Mouse (Mus musculus): ENCODE measurements around the gene Slc39a13. TPM values are rescaled to one million over a fixed set of nuclear protein-coding genes. Genes with fewer than 3 reads are reported as not detected.
"Not testable (repeated sequence)": the region's sequence is repeated elsewhere in the genome, so short reads cannot be mapped to it uniquely, and the experiment has no call there.

Gene Slc39a13
- total RNA-seq (2021): 10 to 100 TPM; 27.6 to 36.6 TPM

DNA sequence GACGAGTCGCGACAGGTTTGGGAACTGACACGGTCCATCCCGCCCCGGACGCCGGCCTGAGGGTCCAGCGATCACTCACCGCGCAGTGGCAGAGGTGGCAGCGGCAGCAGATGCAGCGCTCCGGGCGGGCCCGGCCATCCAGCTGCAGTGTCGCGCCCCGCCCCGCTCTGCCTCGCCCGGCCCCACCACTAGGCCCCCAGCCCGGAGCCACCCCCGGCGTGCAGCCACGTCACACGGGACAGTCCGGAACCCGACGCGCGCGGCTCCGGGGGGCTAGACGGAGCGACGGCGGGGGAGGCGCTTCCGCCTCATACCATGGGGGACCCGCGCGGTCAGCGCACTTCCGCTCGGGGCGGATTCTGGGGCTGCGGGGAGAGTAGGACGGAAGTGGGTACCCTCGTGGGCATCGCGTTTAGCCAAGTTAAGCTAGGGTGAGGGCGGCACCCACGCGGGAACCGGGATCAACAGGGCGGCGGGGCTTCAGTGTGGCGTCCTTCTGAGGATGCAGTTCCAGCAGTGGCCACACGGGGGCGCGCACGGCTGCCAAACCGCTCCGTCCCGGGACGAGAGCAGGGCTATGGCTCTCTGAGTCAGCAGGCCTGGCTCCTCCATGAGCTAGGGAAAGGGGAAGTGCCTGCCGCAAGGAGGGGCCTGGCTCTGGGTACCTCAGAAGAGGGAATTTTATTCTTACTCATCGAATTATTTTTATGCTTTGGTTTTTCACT lies at the start of gene Slc39a13:
Gene Slc39a13, minus strand, starts transcription at position 342 of the 725 bp plus-strand sequence.
- peak; percentile 94 to 95 for DNase-seq (ENCODE audit: low spot score in 2 of 2)
- intact Hi-C loops (cut with DNase I): loop anchor here (1.0 kb wide), 1 partner anchor 31 kb away; no protein-coding TSS in a partner anchor

- intact Hi-C loops (cut with DNase I): loop anchor here (5.0 kb wide), 1 partner anchor 63 kb away; the partner anchor contains the start of gene Madd
- no peak for DNase-seq (ENCODE audit: low spot score in 2 of 2)
These were observed 49.3 kb upstream of the Slc39a13 start for GRCm38 (mm10) chr2:91119551-91119950.

DNA sequence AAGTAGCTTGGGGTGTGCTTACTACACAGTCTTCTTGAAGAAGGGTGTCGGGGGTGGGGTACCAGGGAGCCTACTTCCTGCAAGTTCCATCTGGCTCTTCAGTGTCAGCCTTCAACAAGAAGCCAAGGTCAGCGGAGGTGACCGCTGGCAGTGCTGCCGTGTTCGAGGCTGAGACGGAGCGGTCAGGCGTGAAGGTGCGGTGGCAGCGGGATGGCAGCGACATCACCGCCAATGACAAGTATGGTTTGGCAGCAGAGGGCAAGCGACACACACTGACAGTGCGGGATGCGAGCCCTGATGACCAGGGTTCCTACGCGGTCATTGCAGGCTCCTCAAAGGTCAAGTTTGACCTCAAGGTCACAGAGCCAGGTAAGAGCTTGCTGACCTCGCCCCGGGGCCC lies 48.8 kb upstream of the Slc39a13 start:
- intact Hi-C loops (cut with DNase I): loop anchor here (5.0 kb wide), 1 partner anchor 63 kb away; the partner anchor contains the start of gene Madd
- no peak for DNase-seq (ENCODE audit: low spot score in 2 of 2)

DNA sequence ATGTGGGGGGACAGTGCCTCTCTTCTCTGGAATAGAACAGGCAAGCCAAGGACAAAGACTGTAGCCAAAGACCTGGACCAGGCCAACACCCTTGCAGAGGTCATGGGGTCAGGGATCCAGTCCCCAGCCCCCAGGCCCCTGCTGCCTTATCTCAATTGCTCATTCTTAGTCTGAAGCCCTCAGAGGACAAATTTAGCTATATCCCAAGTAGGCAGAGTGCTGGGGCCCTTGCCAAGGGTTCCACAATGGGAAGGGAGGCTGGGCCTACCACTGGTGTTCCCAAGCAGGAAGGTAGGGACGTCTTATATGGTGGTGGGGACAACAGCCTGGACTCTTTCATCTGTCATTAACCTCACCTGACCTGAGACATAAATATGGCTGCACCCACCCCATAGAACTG lies 48.4 kb upstream of the Slc39a13 start:
- no peak for DNase-seq (ENCODE audit: low spot score in 2 of 2)
- intact Hi-C loops (cut with DNase I): loop anchor here (5.0 kb wide), 1 partner anchor 64 kb away; the partner anchor contains the start of gene Madd

DNA sequence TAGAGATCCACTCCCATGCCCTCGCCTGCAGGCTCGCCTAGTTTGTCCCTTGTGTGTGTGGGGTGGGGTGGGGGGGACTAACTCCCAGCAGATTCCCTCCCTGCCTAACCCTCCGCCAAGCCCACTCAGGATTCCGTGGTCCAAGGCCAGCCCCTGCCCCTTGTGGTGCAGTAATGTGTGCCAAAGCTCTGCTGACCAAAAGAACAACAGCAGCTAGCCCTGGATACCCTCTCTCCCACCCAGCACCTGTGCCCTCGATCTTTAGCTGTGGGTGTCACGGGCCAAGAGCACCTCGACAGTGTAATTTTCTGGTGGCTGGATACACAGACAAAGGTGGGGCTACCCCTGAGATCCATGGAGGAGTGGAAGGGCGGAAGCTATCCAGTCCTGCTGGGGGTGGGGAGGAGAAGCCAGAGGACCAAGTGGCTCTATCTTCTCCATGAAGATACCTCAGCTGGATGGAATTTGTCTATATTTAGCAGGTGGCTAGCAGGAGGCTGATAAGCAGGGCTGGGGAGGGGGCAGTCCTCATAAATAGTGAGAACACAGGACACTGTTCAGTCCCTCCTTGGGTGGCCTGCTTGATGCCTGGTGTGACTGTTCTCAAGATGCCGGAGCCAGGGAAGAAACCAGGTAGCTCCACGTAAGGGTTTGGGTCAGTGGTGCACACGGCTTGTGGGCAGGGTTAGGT lies 47.5 kb upstream of the Slc39a13 start, which contains the start of gene Mybpc3:
Gene Mybpc3, plus strand, starts transcription at position 560 of the 691 bp plus-strand sequence.
- intact Hi-C loops (cut with DNase I): loop anchor here (5.0 kb wide), 1 partner anchor 65 kb away; the partner anchor contains the start of gene Madd
- DNase-seq (ENCODE audit: low spot score in 2 of 2): no peak

DNA sequence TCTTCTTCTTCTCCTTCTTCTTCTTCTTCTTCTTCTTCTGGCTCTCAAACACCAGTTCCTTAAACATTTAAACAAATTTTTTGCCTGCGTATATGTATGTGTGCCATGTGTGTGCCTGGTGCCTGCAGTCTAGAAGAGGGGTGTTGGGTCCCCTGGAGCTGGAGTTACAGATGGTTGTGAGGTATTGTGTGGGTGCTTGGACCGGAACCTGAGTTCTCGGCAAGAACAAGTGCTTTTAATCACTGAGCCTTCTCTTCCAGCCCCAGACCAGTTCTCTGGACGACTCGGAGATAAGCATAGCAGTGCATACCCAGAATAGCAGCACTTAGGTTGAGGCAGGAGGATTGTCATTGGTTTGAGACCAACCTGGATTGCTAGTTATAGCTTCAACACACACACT lies 46.6 kb upstream of the Slc39a13 start:
- peak; percentile 24 to 43 for DNase-seq (ENCODE audit: low spot score in 2 of 2)
- intact Hi-C loops (cut with DNase I): loop anchor here (5.0 kb wide), 1 partner anchor 65 kb away; the partner anchor contains the start of gene Madd

- intact Hi-C loops (cut with DNase I): loop anchor here (5.0 kb wide), 1 partner anchor 67 kb away; the partner anchor contains the start of gene Madd
- DNase-seq (ENCODE audit: low spot score in 2 of 2): no peak
These were observed 45.4 kb upstream of the Slc39a13 start for GRCm38 (mm10) chr2:91115578-91115970.

DNA sequence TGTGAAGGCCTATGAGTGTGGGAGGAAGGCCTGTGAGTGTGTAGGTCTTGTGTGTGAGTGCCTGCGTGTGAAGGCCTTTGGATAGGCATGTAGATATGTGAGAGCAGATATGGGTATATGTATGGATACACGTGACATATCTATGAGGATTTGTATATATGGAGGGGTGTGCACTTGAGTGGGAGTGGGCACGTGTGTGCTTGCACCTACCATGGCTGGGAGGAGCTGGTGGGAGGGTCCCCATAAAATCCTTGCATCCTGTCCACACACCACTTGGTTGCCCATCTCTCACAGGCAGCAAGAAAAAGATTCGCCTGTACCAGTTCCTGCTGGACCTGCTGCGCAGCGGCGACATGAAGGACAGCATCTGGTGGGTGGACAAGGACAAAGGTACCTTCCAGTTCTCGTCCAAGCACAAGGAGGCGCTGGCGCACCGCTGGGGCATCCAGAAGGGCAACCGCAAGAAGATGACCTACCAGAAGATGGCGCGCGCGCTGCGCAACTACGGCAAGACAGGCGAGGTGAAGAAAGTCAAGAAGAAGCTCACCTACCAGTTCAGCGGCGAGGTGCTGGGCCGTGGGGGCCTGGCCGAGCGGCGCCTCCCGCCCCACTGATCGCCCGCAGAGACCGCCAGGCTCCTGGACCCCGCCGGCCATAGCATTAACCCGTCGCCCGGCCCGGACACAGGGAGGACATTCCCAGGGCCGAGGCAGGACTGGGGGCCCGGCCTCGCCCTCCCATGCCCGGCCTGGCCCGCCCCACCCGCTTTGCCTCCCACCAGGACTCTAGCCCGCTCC lies 44.8 kb upstream of the Slc39a13 start:
- intact Hi-C loops (cut with DNase I): loop anchor here (5.0 kb wide), 3 partner anchors 67 to 367 kb away; partner anchors contain the start of gene Madd
- peak; percentile 91 for DNase-seq (ENCODE audit: low spot score in 2 of 2)

DNA sequence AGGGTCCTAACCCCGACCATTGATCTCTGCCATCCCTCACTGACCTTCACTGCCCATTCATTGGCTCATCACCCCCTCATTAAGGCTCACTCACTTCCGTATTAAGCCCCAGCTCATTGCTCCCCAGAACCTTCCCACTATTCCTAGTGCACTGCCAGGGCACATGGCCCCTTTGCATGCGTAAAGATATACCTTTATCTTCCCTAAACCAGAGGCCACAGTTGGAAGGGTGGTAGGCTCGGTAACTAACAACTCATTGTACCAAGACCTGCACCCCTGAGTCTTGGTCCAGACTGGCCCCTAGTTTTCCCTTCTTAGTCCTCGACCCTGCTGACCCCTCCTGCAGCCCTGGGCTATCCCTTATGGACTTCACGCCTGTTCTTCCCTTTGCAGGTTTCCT lies 43.6 kb upstream of the Slc39a13 start:
- intact Hi-C loops (cut with DNase I): loop anchor here (5.0 kb wide), 2 partner anchors 78 to 368 kb away; no protein-coding TSS in a partner anchor
- DNase-seq (ENCODE audit: low spot score in 2 of 2): no peak

DNA sequence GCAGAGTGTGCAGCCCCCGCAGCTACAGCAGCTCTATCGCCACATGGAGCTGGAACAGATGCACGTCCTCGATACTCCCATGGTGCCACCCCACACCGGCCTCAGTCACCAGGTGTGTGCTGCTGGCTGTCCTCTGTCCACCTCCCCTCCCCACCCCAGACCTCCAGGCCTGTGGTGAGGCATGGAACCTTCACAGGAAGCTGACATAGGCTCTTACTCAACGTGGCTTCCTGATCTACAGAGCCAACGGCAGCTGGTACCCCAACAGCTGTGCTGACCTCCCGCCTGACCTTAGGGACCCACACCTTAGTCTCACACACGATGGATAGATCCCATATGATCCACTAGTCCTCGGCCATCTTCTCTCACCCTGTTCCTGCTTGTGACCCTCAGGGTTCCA lies 43.1 kb upstream of the Slc39a13 start:
- DNase-seq (ENCODE audit: low spot score in 2 of 2): no peak
- intact Hi-C loops (cut with DNase I): loop anchor here (5.0 kb wide), 2 partner anchors 79 to 369 kb away; no protein-coding TSS in a partner anchor

DNA sequence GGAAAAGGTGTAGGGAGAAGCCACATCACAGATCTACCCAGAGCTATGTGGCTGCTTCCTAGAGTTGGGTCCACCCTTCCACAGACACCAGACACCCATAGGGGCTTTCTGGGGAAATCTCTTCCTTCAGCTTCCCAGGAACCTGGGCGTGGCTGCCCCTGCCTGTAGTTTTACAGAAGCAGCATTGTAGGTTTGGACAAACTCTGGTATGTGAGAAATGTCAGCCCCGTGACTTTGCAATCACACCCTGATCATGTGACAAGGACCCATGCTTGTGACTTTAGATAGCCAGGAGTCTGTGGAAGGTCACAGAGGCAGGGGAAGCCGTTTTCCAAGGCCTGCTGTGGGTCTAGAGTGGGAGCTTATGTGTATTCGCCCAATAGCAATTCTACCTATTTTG lies 42.3 kb upstream of the Slc39a13 start:
- no peak for DNase-seq (ENCODE audit: low spot score in 2 of 2)
- intact Hi-C loops (cut with DNase I): loop anchor here (5.0 kb wide), 2 partner anchors 80 to 370 kb away; no protein-coding TSS in a partner anchor

- not testable (repeated sequence) for DNase-seq (ENCODE audit: low spot score in 2 of 2)
- intact Hi-C loops (cut with DNase I): loop anchor here (5.0 kb wide), 2 partner anchors 80 to 370 kb away; no protein-coding TSS in a partner anchor
These were observed 41.6 kb upstream of the Slc39a13 start for GRCm38 (mm10) chr2:91111832-91112231.

DNA sequence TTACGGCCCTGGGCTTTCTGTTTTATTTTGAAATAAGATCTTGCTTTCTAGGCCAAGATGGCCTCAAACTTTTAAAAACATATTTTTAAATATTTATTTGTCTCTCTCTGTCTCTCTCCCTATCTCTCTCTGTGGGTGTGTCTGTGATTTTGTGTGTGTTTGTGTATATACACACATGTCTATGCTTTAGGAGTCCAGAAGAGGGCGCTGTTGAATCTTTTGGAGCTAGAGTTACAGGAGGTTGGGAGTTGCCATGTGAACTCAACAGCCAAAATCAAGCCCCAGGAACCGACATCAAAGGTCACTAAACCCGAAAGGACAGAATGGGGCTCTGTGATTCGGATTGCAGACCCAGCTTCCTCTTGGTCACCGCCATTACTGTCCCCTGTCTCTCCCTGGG lies 40.2 kb upstream of the Slc39a13 start:
- no peak for DNase-seq (ENCODE audit: low spot score in 2 of 2)
- intact Hi-C loops (cut with DNase I): loop anchor here (5.0 kb wide), 2 partner anchors 82 to 372 kb away; no protein-coding TSS in a partner anchor

DNA sequence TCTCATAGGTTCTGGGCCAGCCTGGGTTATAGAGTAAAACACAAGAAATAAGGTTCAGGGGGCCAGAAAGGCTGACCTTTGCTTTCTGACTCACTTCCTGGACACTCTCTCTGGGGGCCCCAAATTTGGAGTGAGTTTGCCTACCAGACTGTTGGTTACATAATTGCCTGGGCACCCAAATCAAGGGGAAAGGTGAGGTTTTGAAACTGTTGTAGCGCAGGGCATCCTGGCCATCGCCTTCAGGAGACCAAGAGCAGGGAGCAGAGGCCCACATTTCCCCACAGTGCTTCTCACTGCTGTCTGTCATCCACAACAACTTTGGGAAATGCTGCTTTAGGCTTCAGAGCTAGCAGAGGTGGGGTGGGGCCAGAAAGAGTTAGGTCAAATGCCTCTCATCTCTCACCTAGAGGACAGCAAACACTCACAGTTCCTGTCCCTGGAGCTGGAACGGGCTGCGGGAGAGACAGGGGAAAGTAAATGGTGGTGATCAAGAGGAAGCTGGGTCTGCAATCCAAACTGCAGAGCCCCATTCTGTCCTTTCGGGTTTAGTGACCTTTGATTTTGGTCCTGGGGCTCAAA lies 39.7 kb upstream of the Slc39a13 start:
- no peak for DNase-seq (ENCODE audit: low spot score in 2 of 2)
- intact Hi-C loops (cut with DNase I): loop anchor here (5.0 kb wide), 2 partner anchors 82 to 372 kb away; no protein-coding TSS in a partner anchor

- DNase-seq (ENCODE audit: low spot score in 2 of 2): no peak
These were observed 39.0 kb upstream of the Slc39a13 start for GRCm38 (mm10) chr2:91109241-91109640.

DNA sequence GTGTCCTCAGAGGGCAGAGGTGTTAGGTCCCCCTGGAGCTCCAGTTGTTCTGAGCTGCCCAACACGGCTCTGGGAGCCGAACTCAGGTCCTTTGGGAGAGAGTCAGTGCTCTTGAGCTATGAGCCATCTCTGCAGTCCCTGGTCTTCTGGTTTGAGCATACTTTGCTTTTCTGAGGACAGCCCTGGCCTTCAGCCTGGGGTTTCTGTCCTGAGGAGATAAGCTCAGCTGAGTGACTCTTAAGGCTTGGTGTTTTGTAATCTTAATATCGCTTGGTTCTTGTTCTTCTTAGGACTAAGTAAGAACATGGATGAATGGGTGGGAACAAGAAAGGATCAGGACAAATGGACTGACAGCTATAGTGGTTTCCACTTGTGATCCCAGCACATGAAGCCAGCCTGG lies 37.9 kb upstream of the Slc39a13 start:
- intact Hi-C loops (cut with DNase I): no loop called here
- DNase-seq (ENCODE audit: low spot score in 2 of 2): no peak

More at GRCm38 (mm10) chr2:91109241-91109640, 39.0 kb upstream of the Slc39a13 start:
- intact Hi-C loops (cut with DNase I): no loop called here

GRCm38 (mm10) chr2:91101124-91101740 lies 31.0 kb upstream of the Slc39a13 start:
- intact Hi-C loops (cut with DNase I): loop anchor here (1.0 to 5.0 kb wide), 2 partner anchors 31 to 234 kb away; partner anchors contain the start of gene Slc39a13
- peak; percentile 86 to 87 for DNase-seq (ENCODE audit: low spot score in 2 of 2)

DNA sequence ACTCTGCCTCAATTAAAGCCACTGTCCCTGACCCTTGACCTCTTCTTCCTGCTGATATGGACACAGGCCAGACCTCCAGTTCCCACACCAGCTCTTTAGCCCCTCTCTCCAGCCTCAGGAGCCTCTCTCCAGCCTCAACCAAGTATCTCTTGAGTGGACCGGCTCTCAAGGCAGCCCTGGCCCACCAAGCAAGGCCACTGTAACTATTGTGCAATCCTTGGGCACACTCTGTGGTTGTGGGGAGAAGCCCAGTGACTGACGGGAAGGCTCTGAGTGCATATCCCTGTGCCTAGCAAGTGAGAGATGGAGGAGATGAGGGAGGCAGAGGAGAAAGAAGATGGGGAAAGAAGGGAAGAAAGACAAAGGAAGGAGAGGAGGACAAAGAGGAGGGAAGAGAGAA lies 27.9 kb upstream of the Slc39a13 start:
- DNase-seq (ENCODE audit: low spot score in 2 of 2): no peak
- intact Hi-C loops (cut with DNase I): no loop called here

Measured in left cerebral cortex, postnatal 36 days (tissue).